13 mouse cellular contexts compared by ENCODE assay signal in genomic region chr3:52937739-52938306, GRCm38 (mm10).
DNase-seq lines count a peak whose midpoint lies in the region; ATAC-seq lines count a peak whose summit lies in the region.
"Had no signal": no experiment of that assay in that cellular context is flagged by ENCODE, and none has a peak within 500 bp of the region (broad histone marks: within the 10 kb centered on the region; RNA-seq: fewer than 3 reads in every experiment).

No protein-coding gene starts in this region.

- no peaks in the 10 kb centered on the region for H3K36me3 ChIP-seq in heart, embryonic 11.5 days (ENCODE audit: control insufficient read depth, insufficient read depth, low read length)
- no peaks in the 10 kb centered on the region for H3K36me3 ChIP-seq in midbrain, embryonic 16.5 days (ENCODE audit: control insufficient read depth, insufficient read depth, low read length)
- H3K36me3 ChIP-seq: kidney, embryonic 15.5 days; neural tube, embryonic 13.5 days had no signal

- intact Hi-C loops in heart, postnatal 14 days (cut with DNase I) = no loop called here

- no peak overlapping the region for H3K4me2 ChIP-seq in heart, embryonic 11.5 days
- H3K4me2 ChIP-seq in midbrain, embryonic 16.5 days (ENCODE audit: low read length) = no peak overlapping the region
- H3K4me2 ChIP-seq: kidney, embryonic 15.5 days; neural tube, embryonic 13.5 days had no signal

- no peaks in the 10 kb centered on the region for H3K9me3 ChIP-seq in heart, embryonic 11.5 days (replicated peaks; ENCODE audit: control insufficient read depth, low read length)
- no peaks in the 10 kb centered on the region for H3K9me3 ChIP-seq in midbrain, embryonic 16.5 days (replicated peaks; ENCODE audit: control insufficient read depth, low read length, poor library complexity, severe bottlenecking)
- H3K9me3 ChIP-seq: kidney, embryonic 15.5 days; neural tube, embryonic 13.5 days had no signal

- H3K27ac ChIP-seq in heart, embryonic 11.5 days (ENCODE audit: low read depth, low read length) = peak overlapping the region; percentile 31; the same call in 1 of the 2 replicates
- no peak overlapping the region for H3K27ac ChIP-seq in midbrain, embryonic 16.5 days (ENCODE audit: low read length)
- H3K27ac ChIP-seq: kidney, embryonic 15.5 days; neural tube, embryonic 13.5 days had no signal

- WGBS in heart, embryonic 11.5 days (ENCODE audit: insufficient replicate concordance) = 64% methylated on average over 6 of the region's 6 CpGs
- WGBS in midbrain, embryonic 16.5 days = 85% methylated on average over 6 of the region's 6 CpGs

- ATAC-seq in heart, embryonic 11.5 days (replicated peaks; ENCODE audit: insufficient number of reproducible peaks, low FRiP score, low TSS enrichment) = no peak
- peak; percentile 43 for ATAC-seq in activated CD4-positive, CD25-positive, alpha-beta regulatory T cell, adult 4 months
- peak; percentile 65 for ATAC-seq in inflammation-experienced regulatory T-cells, adult 6 months
- no peak for ATAC-seq in midbrain, embryonic 16.5 days

- no peak overlapping the region for H3K9ac ChIP-seq in heart, embryonic 11.5 days (ENCODE audit: low read depth, low read length)
- no peak overlapping the region for H3K9ac ChIP-seq in midbrain, embryonic 16.5 days (ENCODE audit: low read depth, low read length)
- H3K9ac ChIP-seq: kidney, embryonic 15.5 days; neural tube, embryonic 13.5 days had no signal

- no peak overlapping the region for H3K4me3 ChIP-seq in heart, embryonic 11.5 days (ENCODE audit: low read depth, low read length)
- no peak overlapping the region for H3K4me3 ChIP-seq in midbrain, embryonic 16.5 days (ENCODE audit: low read depth, low read length)
- H3K4me3 ChIP-seq: erythroblast, embryonic 14.5 days; kidney, embryonic 15.5 days; neural tube, embryonic 13.5 days had no signal

- peaks cover 16% of the 10 kb centered on the region for H3K4me1 ChIP-seq in heart, embryonic 11.5 days (ENCODE audit: control insufficient read depth, insufficient read depth, low read length)
- peaks cover 7% of the 10 kb centered on the region; the same call in 1 of the 2 replicates for H3K4me1 ChIP-seq in midbrain, embryonic 16.5 days (ENCODE audit: control insufficient read depth, insufficient read depth, low read length)

- no peaks in the 10 kb centered on the region for H3K27me3 ChIP-seq in heart, embryonic 11.5 days (ENCODE audit: control insufficient read depth, insufficient read depth, low read length)
- H3K27me3 ChIP-seq in midbrain, embryonic 16.5 days (ENCODE audit: control insufficient read depth, insufficient read depth, low read depth, low read length) = no peaks in the 10 kb centered on the region; the same call in 1 of the 2 replicates
- H3K27me3 ChIP-seq: kidney, embryonic 15.5 days had no signal

- no peak for DNase-seq in heart, postnatal 14 days
- DNase-seq in 3T3-L1 (ENCODE audit: low read depth, low spot score) = peak; percentile 15
- no peak for DNase-seq in retina, postnatal 1 day
- DNase-seq in thymus, postnatal 25 days = no peak
- DNase-seq: gastrocnemius, postnatal 36 days; thymus, adult 18-20 months had no signal

Comparison
In these comparisons a context has a peak if more than half of its experiments do, and no peak if none do; other contexts are left out.
1. ATAC-seq: peak in activated CD4-positive, CD25-positive, alpha-beta regulatory T cell, adult 4 months (single experiment) and inflammation-experienced regulatory T-cells, adult 6 months (single experiment); none in heart, embryonic 11.5 days (single experiment) and midbrain, embryonic 16.5 days (single experiment).